Mouse (Mus musculus) heart, adult 8-10 months (tissue): Measurements from ENCODE around the gene Dscam. TPM values are rescaled to one million over a fixed set of nuclear protein-coding genes. Genes with fewer than 3 reads are reported as not detected.

Experiments
- DNase-seq: peaks from one replicate; pipeline ENCODE4 v3.0.0; 2022; ENCODE audit warnings: low spot score
- total RNA-seq, 4 experiments: library from RNA; stranded (reverse); gene quantifications; 2 replicates each; pipeline ENCODE4 v1.2.4; 2022

Gene Dscam
- total RNA-seq, 4 experiments from 2014 or later = not detected

DNA sequence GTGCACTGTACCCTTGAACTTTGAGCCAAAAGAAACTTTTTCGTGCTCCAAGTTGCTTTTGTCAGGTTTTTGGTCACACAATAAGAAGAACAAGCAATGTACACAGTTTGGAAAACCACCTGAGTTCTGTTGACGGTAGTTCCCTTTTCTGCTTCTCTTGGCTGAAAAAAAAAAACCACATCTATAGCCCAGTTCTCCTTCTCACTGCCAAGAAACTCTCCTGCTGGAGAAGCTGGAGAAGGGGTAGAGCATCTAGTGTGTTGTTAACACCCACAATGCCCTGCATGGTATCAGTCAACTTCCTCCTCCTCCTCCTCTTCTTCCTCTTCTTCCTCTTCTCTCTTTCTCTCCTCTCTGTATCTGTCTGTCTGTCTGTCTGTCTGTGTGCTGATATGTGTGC lies 65.3 kb downstream of the Dscam start:
- no peak for DNase-seq

DNA sequence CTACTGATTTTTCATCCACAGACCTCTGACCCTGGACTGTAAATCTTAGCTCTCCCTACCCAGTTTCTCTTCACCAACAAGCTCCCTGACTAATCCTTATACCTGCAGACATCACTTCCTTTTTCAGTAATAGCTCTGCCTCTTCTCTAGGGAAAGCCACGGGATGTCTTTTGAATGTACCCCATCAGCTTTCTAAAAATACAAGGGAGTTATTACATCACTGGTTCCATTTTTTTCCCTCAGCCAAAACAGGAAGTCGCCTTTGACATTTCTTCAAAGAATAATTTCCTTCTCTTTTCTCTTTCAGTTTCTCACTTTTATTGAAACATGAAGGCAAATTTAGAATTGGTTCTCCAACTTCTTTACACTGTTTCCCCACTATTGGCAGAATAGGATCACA lies 67.5 kb downstream of the Dscam start:
- no peak for DNase-seq

DNA sequence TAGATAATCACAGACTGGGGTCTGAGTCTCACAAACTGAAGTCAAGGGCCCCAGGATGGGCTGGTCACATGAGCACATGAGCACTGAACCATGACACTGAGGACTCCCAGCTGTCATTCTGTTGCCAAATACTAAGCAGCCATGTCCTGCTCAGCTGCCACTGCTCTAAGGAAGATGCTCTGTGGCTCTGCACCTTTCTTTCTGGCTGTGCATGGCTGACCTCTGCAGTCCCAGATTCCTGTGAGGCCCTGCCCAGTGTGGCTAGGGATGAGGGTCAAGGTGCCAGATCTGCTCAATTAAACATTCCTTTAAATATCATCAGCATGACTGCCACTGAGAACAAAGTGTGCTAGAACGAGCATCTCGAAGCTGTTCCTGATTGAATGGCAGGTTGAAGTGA lies 70.5 kb downstream of the Dscam start:
- no peak for DNase-seq

DNA sequence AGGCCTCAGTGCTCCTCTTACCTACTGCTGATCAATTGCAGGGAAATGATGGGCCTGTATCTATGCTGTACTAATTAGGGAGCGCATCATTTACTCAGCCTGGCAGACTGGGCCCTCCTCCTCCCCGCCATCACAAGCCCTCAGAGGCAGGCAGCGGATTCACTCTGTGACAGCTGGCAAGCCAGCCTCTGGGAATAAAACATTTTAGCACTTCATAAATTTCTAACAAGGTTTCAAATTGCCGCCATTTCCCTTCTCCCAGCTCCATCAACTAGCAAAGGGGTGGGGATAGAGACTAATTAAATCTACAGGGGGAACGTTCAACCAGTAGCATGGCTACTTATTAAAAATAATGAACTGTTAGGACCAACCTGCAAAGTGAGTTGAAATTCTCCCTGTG lies 72.0 kb downstream of the Dscam start:
- no peak for DNase-seq

DNA sequence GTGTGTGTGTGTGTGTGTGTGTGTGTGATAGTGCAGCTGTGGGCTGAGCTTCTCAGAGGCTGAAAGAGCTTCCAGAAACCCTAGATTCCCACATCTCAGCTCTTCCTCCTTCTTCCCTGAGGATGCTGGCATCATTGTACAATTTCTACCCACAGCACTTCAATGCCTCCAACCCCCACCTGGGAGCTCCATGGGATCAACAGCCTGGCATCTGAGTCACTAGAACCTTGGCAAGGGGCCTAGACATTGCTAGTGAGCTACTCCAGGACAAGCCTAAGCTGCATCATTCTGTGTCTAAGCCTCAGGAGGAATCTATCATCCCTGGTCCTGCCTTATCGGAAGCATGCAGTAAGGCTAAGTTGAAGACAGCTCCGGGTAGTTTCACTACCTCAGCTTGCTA lies 73.8 kb downstream of the Dscam start:
- no peak for DNase-seq

DNA sequence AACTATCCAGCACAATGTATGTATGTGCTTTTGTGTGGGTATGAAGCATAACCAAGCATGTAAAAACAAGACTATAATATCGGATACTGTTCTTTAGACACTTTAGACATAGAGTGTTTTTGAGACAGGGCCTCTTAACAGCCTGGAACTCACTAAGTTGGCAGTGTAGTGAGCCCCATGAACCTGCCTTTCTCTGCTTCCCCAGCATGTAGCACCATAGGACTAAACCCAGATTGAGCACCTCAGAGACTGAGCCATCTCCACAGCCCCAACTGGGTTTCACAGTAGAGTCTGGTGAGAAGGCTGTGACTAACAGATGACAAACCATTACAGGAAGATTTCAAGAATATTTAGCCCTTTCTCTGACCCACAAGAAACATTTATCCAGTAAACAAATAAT lies 75.1 kb downstream of the Dscam start:
- DNase-seq = no peak

DNA sequence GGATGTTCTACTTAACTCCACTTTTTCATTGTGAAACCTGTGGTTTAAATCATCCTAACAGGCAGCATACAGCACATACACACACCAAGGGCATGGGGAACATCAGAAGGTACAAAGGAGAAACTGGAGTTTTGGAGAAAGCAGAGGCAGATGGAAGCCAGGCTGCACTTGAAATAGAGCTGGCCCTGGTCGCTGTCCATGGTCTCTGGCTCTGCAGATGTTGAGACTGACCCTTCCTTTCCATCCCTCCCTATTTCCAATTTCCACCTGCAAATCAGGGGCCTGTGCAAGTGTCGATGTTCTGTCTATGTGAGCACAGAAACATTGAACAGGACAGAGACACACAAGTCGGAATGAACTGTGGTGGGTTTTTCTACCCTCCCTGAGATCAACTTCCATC lies 81.2 kb downstream of the Dscam start:
- no peak for DNase-seq

DNA sequence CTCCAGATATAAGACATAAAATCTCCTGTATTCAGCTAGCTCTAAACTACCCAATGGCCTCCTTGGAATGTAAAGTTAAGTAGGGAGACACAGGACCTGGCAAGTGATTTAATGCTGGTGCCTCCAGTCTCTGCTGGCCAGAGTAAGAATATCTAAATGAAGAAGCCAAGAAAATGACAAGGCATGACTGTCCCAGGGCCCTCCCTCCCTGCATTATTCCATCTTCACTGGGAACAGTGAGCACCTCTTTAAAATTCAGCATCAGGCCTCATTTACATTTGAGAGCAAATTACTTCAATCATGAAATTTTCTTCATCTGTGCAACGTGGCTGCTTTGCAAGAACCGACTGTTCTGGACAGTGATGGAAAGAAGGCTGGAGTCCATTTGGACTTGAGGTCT lies 86.9 kb downstream of the Dscam start:
- no peak for DNase-seq

DNA sequence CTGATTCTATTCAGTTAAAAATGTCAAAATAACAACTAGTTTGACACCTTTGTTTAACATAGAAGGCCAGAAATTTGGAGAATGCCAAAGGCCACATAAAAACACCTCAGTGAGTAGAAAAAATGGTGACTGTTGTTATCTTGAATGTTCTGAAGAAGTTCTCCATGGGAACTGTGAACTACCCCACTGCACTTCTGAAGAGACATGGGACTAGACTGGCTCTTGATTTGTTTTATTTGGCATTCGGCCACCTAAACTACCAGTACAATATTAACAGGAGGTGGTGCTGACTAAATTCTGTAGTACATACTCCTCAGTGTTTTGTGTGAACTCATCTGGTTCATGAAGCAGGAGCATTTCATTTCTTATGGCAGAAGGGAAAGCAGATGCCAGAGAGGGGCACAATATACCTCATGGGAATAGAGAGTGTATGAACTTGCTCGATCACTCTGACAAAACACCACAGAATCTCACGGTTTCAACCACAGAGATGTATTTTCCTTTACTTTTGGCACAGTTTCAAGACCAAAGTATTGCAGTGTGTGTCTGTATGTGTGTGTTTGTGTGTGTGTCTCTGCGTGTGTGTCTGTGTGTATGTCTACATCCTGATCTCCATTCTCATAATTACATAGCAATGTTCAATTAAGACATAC lies 94.5 kb downstream of the Dscam start:
- DNase-seq = no peak

DNA sequence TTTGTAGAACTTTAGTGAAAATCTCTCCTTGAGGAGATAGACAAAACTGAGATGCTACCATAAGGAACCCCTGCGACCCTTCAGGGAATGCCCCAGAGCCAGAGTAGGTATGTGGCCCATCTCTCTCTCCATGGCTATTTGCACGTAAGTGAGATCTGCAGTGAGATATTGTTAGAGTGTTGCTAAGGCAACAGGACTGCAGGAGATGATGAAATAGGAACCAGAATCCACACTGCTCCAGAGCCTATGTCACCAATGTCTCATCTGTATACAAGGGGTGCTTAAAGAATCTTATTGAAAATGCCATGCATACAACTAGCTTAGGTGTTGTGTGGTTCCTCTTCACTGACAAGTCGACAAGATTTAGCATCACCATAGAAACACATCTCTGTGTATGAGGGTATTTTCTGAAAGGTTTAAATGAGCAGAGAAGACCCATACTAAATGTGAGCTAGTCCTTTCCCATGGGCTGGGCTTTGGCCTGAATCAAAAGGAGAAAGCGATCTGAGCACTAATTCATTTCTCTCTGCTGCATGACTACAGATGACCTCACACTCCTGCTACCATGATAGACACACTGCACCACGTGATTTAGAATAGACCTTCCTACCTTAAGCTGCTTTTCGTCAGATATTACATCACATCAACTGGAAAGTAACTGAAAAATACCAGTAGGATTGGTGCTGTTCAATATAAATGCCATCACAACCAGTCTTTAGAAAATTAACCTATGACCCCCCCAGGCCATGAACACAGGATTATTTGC lies 95.2 kb downstream of the Dscam start:
- DNase-seq = no peak

DNA sequence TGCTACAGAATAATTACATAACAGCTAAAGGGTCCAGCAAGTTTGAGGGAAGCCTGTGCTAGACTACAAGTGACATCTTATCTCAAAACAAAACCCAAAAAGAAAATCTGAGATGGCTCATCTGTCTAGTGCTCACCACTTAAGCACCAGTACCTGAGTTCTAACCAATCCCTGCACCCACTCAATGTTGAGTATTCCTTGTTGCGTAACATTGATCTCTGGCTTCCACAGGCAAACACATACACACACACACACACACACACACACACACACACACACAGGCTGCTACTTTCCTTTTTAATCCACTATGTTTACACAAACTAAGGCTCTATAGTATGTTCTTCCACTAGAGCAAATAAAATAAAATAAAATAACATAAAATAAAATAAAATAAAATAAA lies 96.7 kb downstream of the Dscam start:
- DNase-seq = no peak

DNA sequence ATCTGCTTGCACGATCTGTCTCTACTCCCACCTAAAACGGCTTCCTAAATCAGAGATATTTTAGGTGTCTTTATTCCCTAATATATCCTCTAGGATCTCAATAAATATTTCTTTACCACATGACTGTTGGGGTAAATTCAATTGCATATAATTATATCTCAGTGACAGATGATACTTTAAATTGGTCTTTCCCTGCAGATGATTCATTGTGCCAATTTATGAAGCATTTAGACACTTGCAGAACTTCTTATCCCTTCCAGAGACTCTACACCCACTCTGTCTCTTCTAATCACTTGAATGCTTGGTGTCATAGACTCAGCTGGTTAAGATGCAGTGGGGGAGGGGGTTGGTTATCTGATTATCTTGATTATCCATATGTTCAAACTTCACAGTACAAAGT lies 97.9 kb downstream of the Dscam start:
- no peak for DNase-seq

DNA sequence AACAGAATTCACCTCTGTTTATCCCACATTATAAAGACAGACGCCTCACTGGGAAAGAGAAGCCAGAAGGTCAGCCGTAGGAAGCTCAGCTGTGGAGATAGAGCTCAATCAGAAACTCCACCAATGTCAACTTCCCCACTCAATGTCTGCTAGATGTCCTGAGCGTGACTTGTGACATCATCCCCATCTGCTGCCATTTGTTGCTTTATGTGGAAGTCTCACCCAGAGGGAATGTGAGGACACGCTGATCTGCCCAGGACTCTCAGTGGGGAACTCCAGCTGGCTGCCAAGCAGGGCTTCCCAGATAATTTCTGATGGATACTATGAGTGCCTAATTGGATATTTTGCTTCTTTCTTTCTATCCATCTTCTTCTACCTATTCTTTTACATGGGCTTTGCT lies 103.7 kb downstream of the Dscam start:
- DNase-seq = peak; percentile 50

DNA sequence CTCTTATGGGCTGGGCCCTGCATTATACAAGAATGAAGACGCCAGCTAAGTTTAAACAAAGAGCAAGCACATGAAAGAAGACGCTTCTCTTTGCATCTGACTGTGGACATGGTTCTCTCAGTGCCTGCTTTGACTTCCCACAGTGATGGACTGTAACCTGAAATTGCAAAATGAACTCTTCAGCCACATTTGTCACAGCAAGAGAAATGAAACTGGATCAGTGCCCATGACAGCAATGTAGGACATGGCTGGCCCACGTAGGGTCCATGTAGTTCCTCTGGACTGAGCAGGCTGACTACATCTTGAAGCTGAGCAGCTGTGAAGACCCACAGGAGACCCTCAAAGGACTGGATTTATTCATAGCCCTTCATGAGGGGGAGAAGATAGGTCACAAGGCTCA lies 108.3 kb downstream of the Dscam start:
- DNase-seq = no peak

DNA sequence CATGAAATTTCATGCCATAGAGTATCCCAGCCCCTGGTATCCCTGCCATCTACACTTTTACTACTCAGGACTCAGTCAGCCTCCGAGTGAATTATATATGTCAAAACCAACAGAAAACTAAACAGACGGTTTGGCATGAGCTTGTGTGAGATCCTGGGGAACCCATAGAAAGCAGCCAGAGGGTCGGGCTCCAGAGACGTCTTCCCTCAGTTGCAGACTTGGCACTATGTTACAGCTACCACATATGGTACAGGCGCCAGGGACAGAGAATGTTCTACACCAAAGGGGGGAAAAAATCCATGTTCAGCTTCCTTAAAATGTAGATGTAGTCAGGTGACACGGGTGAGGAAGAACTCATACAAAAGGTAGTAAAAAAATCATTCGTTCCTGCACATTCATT lies 109.2 kb downstream of the Dscam start:
- DNase-seq = no peak

DNA sequence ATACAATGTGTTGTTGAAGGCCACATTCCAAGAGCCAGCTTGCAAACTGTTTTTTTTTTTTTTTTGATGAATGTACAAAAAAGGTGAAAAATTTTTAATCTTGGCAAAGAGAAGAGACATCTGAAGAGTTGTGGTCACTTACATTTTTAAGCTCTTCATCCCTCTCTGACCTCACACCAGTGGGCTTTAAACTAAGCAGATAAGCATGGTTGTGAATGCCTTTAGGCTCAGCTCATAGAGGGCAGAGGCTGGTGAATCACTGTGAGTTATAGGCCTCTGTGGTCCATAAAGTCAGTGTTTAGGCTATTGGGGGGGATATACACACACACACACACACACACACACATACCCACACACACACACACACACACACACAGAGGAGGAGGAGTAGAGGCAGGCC lies 109.8 kb downstream of the Dscam start:
- no peak for DNase-seq

DNA sequence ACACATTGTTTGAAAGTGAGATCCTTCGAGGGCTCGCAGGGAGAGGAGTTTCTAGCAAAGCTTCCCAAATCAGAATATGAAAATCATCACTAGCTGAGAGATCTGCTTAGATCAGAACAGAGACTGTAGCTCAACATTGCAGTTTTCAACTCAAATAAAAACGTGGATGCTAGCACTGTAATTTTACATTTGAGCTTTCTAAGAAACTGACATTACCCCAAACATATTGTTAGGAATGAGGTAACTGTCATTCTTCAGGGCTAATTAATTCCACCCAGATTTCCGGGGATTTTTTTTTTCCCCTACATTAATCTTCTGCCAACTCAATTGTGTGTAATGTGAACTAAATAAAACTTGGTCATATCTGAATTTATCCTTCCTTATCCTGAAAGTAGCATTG lies 110.3 kb downstream of the Dscam start:
- no peak for DNase-seq

DNA sequence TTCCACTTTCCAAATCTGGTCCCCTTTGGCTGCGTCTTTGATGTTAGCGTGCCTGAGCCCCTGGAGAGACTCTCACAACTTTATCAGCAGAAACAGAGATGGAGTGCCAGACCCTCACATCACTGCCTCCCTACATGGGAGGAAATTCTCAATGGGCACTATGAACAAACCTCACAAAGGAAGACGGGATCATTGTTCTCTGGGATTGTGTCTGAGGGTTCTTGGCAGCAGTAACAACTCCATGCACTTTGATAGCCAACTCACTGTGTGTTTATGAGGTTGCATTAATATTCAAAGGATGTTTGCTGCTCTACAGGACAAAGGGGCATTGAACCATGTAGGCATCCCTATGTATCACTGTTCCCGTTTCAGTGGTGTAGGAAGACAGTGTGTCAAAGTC lies 135.3 kb downstream of the Dscam start:
- no peak for DNase-seq

DNA sequence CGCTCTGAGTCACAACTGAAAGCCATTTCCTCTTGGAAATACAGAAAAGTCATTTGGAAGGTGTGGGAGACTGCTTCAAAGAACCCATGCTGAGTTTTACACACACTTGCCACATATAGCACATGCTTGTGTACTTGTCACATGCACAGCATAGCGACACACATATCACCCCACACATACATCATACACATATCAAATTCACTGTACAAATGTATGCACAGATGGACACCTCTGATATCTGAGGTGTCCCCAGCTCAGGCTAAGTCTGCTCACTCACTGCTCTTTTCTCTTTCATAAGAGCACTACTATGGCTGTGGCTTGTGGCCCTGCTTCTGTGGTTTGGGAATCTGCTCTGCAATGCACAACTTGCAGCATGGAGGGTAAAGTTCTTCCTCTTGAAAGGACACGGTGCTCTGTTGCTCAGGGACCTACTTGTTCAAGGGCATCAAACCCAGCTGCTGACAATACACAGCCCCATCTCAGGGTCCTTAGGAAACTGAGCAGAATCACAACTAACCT lies 137.0 kb downstream of the Dscam start:
- no peak for DNase-seq

DNA sequence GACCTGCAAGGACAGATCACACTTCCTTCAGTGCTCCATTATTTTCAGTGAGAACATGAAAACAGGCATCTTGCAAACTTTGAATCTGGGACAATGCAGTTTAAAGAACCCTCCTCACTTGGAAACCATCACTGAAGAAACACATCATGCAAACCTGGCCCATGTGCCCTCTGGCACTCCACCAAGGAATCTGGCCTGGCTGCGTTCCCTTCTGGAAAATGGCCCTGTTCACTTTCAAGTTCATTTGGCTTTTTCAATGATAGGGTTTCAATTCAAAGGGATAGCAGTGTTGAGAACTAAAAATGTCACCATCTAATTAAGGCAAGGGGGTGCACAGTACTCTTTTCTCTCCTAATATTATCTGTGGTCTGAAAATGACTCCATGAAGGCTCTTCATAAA lies 142.9 kb downstream of the Dscam start:
- peak; percentile 13 for DNase-seq

DNA sequence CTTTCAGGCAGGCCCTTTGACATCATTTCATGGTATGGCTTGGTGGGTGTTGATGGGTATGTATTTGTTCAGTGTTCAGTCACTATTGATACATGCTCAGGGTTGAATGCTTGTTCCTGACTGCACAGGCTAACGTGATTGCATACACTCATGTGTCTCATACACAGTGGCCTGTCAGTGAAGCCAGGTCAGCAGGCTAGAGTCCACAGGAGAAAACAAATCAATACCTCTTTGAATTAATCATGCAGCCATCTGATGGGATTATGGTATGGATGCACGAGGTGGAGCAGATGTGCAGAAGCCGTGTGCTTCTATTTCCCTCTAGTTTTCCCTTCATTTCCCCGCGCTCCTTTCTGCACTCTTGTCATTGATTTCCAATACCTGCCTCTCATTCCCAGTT lies 143.7 kb downstream of the Dscam start:
- no peak for DNase-seq

DNA sequence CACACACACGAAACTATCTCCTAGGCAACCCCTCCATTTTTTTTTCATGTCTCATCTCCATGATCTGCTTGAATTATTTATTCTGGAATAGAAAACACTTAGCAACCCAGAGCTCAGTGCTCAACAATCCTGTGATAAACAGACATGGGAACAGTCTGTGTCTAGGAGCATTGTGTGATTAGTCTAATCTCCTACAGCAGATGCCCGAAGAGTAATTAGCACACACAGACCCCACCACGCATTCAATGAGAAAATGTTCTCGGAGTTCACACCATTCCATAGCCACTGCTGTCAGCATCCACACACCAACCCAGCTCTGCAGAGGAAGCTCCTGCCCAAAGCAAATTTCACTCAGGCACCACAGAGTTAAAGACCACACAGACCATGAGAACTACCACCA lies 146.1 kb downstream of the Dscam start:
- DNase-seq = no peak

DNA sequence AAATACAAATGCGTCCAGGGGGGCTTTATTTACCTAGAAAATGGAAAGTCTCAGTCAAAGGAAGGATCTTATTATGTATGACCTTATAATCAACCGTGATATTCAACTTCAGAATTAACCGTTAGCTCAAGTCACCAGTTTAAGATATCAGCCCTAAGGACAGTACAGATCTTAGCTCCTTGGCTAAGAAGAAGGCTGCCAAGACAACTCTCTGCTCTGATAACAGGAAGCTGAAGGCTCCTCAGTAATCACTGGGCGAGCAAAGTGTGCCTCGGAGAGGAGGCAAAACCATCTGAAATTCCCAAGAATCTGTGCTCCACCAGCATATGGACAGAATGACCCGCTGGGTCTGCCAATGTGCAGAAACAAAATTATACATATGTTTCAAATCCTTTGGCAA lies 149.1 kb downstream of the Dscam start:
- DNase-seq = no peak

DNA sequence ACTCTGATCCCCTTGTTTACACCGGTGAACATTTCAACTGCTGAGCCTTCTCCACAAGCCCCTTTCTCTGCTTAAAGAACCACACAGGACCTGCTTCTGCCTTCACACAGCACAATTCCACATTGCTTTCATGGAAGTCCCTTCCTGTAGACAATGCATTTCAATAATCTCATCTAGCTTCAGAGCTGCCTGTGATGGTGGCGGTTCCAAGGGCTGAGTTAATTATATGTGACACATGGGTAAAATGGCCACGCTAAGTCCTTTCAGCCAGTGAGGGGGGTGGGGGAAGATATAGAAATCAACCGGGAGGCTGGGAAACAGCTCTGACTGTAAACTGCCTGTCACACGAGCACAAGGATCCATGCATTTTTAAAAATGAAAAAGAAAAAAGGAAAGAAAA lies 152.2 kb downstream of the Dscam start:
- no peak for DNase-seq
